Mouse (Mus musculus) T-cell, adult 66 days (primary cell): ENCODE measurements around the gene Mall. TPM values are rescaled to one million over a fixed set of nuclear protein-coding genes. Genes with fewer than 3 reads are reported as not detected.

ENCODE experiments used
- total RNA-seq, 2 experiments: library from RNA; stranded (reverse); gene quantifications; 3 replicates in 1 of 2; 4 replicates in 1 of 2; pipeline ENCODE4 v1.2.4; 2023

The Mall gene
- total RNA-seq = not detected

DNA sequence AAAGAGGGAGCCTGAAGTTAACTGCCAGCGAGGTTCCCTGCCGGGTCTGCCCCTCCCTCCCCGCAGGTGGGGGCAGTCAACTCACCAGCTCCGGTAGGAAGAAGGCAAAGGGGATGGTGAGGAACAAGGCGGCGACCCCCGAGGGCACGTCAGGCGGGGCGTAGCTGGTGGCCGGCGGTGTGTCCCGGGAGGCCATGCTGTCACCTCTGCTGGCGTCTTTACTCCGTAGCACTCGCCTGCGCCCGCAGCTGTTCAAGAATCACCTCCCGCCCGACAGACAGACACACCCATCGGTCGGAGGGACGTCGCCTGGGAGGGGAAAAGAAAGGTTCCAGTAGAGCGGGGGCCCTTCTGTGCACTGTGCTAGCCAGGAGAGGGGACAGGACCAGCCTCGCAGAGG lies at the start of gene Mall:
Gene Mall, minus strand, starts transcription at position 262 of the 400 bp plus-strand sequence.

GRCm38 (mm10) chr2:127656086-127656720 lies 73.5 kb downstream of the Mall start, which contains the start of gene Mal:
Gene Mal, minus strand, starts transcription at chr2:127656695.

Other genes with a start within 250 kb of the Mall start
- under 1 TPM; 0.21 to 0.38 TPM for gene Kcnip3, start 207.8 kb downstream of the Mall start, total RNA-seq
- gene Prom2, start 188.5 kb downstream of the Mall start, total RNA-seq = not detected
- gene Zfp661, start 142.8 kb downstream of the Mall start, total RNA-seq = 1 to 10 TPM; 5.9 to 6.1 TPM
- 100 to 1,000 TPM; 131 to 135 TPM for gene Mrps5, start 142.7 kb downstream of the Mall start, total RNA-seq
- not detected for gene Mal, start 73.2 kb downstream of the Mall start, total RNA-seq
- gene Nphp1, start 59.0 kb upstream of the Mall start, total RNA-seq = 1 to 10 TPM in 1 of 2 experiments, not detected in 1; 1.7 TPM
- gene Mtln, start 62.6 kb upstream of the Mall start, total RNA-seq = 10 to 100 TPM in 1 of 2 experiments, 1 to 10 TPM in 1; 9.7 to 13.7 TPM
- gene Bub1, start 101.9 kb upstream of the Mall start, total RNA-seq = 1 to 10 TPM in 1 of 2 experiments, under 1 TPM in 1; 0.36 to 1.4 TPM
- 1 to 10 TPM; 3.3 to 3.5 TPM for gene Acoxl, start 108.9 kb upstream of the Mall start, total RNA-seq